Mouse (Mus musculus) small intestine, adult 2 months (tissue): ENCODE data around the gene Lmbr1.

Experiments
- CTCF ChIP-seq: fragments of 200-500 bp; IDR thresholded peaks from 2 replicates; pipeline ENCODE4 v1.5.1; 2012; ENCODE audit warnings: low read depth, mild to moderate bottlenecking, control low read depth, inconsistent platforms, low read length, moderate library complexity, mixed read lengths; ENCODE audit not compliant: insufficient replicate concordance, insufficient read length; ENCODE audit errors: extremely low read depth
- POLR2A ChIP-seq: fragments of 200-500 bp; IDR thresholded peaks from 2 replicates; pipeline ENCODE4 v1.6.1; 2012; ENCODE audit warnings: low read depth, mild to moderate bottlenecking, control low read depth, inconsistent platforms, low read length, moderate library complexity

GRCm38 (mm10) chr5:29388181-29388943 is 10.2 kb upstream of the Lmbr1 start:
- TF ChIP-seq POLR2A (no peak), CTCF (no peak)
